Mouse (Mus musculus): Measurements from ENCODE around the gene Gemin2. TPM values are rescaled to one million over a fixed set of nuclear protein-coding genes. Genes with fewer than 3 reads are reported as not detected.
"Not testable (repeated sequence)": the region's sequence is repeated elsewhere in the genome, so short reads cannot be mapped to it uniquely, and the experiment has no call there.

The Gemin2 gene
- polyA plus RNA-seq, 1 experiment from 2014 or later, result 30.1 TPM

DNA sequence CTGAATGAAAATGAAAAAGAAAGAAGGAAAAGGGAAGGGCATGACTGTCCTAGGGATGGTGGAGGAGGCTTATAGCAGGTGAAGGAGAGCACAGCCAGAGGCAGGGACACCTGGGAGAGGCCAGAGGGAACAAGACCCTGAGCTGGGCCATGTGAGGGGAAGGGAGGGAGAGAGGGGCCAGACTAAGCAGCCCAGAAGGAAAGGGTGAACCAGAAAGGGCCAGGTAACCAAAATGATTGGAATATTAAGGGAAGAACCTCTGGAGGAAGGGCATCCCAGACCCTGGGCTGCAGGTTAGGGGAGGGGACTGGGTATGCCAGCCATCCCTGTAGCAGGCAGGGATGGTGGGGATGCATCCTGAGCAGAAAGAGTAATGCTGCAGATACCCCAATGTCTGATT is 40.8 kb downstream of the Gemin2 start:
- Histone ChIP-seq H3K4me2 (ENCODE audit: low read depth, low read length) (no peak overlapping the region), H3K4me1 (replicated peaks; ENCODE audit: control insufficient read depth, insufficient read depth, low read length) (no peaks in the 10 kb centered on the region), H3K9ac (ENCODE audit: low read length) (no peak overlapping the region), H3K9me3 (ENCODE audit: control insufficient read depth, low read length) (no peaks in the 10 kb centered on the region), H3K4me3 (ENCODE audit: low read length) (no peak overlapping the region), H3K36me3 (ENCODE audit: control insufficient read depth, insufficient read depth, low read length) (peaks cover 14% of the 10 kb centered on the region), H3K27ac (ENCODE audit: low read length) (no peak overlapping the region), H3K27me3 (ENCODE audit: control insufficient read depth, insufficient read depth, low read depth, low read length) (no peaks in the 10 kb centered on the region)
- no peak for ATAC-seq (ENCODE audit: low read depth)

DNA sequence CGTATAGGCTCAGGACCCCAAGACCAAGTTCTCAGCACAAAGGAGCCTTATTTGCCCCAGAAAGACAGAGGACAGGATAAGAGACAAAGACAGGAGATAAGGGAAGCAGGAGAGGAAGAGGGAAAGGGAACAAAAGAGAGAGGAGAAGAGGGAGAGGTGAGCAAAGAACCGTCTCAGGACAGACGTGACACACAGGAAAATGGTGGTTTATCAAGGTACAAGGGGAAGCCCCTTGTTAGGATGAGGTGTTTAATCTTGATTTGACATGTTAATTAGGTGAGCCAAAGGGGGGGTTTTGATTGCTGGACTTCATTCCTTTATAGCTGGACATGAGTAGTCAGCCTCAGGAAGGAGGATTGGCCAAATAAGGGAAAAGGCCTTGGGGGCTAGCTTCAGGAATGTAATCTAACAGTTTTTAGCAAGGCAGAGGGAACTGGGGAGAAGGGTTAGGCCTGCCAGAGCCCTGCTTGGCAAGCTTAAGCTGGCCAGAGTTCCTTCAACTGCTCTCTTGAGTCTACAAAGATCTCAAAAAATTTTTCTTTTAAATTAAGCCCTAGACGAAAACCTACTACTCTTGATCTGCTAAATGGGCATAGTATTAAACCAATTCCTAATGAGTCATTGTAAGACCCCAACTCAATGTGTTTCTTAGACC is 42.1 kb downstream of the Gemin2 start:
- WGBS, result 60% methylated on average over 4 of the region's 4 CpGs
- peaks cover 15% of the 10 kb centered on the region for H3K36me3 ChIP-seq (ENCODE audit: control insufficient read depth, insufficient read depth, low read length)

DNA sequence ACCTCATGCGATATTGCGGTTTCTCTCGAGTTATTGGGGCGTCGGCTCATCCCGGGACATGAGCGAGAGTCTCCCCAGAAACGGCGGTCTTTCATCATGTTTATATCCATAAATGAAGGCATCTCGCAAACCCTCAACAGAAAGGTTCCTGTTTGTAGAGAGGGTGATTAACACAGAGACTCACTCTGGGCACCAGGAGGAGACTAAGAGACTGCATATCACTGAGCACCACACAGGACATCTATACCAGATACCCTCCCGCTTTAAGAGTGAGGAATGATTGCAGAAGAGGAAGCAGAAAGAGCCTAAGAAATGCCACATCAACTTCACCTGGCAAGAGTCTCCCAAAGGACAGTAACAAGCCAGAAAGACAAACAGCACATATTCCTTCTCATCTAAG is 43.0 kb downstream of the Gemin2 start:
- Histone ChIP-seq H3K27me3 (ENCODE audit: control insufficient read depth, insufficient read depth, low read depth, low read length) (no peaks in the 10 kb centered on the region), H3K4me3 (ENCODE audit: low read length) (no peak overlapping the region), H3K4me2 (ENCODE audit: low read depth, low read length) (no peak overlapping the region), H3K36me3 (ENCODE audit: control insufficient read depth, insufficient read depth, low read length) (peaks cover 15% of the 10 kb centered on the region), H3K9ac (ENCODE audit: low read length) (no peak overlapping the region), H3K27ac (ENCODE audit: low read length) (no peak overlapping the region), H3K4me1 (replicated peaks; ENCODE audit: control insufficient read depth, insufficient read depth, low read length) (peaks cover 8% of the 10 kb centered on the region; the same call in 1 of the 2 replicates), H3K9me3 (ENCODE audit: control insufficient read depth, low read length) (no peaks in the 10 kb centered on the region)
- ATAC-seq (ENCODE audit: low read depth), result no peak
- WGBS, result 96% methylated on average over 11 of the region's 11 CpGs

More for the DNA sequence above, 42.1 kb downstream of the Gemin2 start:
- Histone ChIP-seq H3K4me3 (ENCODE audit: low read length) (no peak overlapping the region), H3K9me3 (ENCODE audit: control insufficient read depth, low read length) (no peaks in the 10 kb centered on the region), H3K27ac (ENCODE audit: low read length) (no peak overlapping the region), H3K9ac (ENCODE audit: low read length) (no peak overlapping the region), H3K4me2 (ENCODE audit: low read depth, low read length) (no peak overlapping the region), H3K27me3 (ENCODE audit: control insufficient read depth, insufficient read depth, low read depth, low read length) (no peaks in the 10 kb centered on the region), H3K4me1 (replicated peaks; ENCODE audit: control insufficient read depth, insufficient read depth, low read length) (peaks cover 8% of the 10 kb centered on the region; the same call in 1 of the 2 replicates)
- no peak for ATAC-seq (ENCODE audit: low read depth)

DNA sequence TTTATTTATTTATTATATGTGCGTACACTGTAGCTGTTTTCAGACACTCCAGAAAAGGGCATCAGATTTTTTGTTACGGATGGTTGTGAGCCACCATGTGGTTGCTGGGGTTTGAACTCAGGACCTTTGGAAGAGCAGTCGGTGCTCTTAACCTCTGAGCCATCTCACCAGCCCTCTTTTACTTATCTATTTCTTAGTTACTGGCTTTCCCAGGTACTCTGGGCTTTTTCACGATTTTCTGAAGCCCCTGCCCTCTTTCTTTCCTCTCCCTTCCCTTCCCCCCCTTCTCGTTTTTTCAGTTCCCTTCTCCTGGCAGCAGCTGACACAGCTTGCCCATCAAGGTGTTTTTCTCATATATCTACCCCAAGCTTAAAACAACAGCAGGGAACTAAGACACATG is 45.0 kb downstream of the Gemin2 start:
- peaks cover 15% of the 10 kb centered on the region for H3K36me3 ChIP-seq (ENCODE audit: control insufficient read depth, insufficient read depth, low read length)
- ATAC-seq (ENCODE audit: low read depth); H3K9ac ChIP-seq (ENCODE audit: low read length); H3K27ac ChIP-seq (ENCODE audit: low read length); H3K4me3 ChIP-seq (ENCODE audit: low read length); H3K4me1 ChIP-seq (replicated peaks; ENCODE audit: control insufficient read depth, insufficient read depth, low read length); H3K4me2 ChIP-seq (ENCODE audit: low read depth, low read length); H3K27me3 ChIP-seq (ENCODE audit: control insufficient read depth, insufficient read depth, low read depth, low read length); H3K9me3 ChIP-seq (ENCODE audit: control insufficient read depth, low read length): not testable (repeated sequence)
- 77% methylated on average over 5 of the region's 5 CpGs for WGBS

DNA sequence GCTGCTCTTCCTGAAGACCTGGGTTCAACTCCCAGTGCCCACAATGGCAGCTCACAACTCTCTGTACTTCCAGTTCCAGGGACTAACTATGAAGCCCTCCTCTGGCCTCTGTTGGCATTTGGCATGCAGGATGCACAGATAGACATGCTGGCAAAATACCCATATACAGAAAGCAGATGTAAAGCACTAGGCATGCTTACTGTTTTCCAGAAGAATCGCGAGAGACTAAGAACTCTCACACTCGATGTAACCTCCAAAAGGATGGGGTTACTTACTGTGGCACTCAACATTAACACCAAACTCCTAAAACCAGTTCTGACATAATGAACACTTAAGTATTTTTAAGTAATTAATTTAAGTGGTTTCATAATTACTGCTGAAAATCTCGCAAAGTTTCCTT is 47.1 kb downstream of the Gemin2 start:
- peaks cover 13% of the 10 kb centered on the region for H3K36me3 ChIP-seq (ENCODE audit: control insufficient read depth, insufficient read depth, low read length)

DNA sequence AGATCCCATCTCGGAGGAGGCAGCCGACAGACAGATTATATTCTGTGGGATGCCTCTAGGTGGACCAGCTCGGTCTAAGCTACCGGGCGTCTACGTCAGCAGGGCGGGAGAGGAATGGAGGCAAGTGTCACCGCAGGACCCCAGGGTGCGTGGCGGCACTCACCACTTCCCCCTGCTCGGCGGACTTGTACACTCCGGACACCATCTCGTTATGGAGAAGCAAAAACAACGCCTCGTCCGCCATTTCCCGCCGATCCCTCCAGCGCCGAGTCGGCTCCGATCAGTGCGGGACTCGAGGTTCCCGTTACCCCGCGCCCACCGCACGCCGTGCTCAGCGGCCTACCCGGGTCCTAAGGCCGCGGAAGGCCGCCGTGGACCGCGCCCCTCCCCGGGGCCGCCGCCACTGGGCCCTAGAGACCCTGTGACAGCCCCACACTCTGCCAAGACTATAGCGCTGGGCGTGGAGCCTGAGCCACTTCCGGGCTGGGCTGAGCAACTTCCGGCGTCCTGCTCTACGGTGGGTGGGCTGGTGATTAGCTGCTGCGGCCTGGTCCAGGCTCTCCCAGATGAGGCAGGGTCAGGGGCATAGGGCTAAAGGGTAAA is 47.9 kb downstream of the Gemin2 start, which contains the start of gene Trappc6b:
Trappc6b (minus strand) TSS at position 480 of the 603 bp plus-strand sequence.
- WGBS, result 0% methylated on average over 49 of the region's 49 CpGs
- Histone ChIP-seq H3K4me3 (ENCODE audit: low read length) (peak within 1 kb of the TSS; percentile 84), H3K9ac (ENCODE audit: low read length) (peak within 1 kb of the TSS; percentile 95), H3K4me2 (ENCODE audit: low read depth, low read length) (peak within 1 kb of the TSS; percentile 80), H3K9me3 (ENCODE audit: control insufficient read depth, low read length) (no peaks in the 10 kb centered on the region), H3K27ac (ENCODE audit: low read length) (peak within 1 kb of the TSS; percentile 91), H3K36me3 (ENCODE audit: control insufficient read depth, insufficient read depth, low read length) (peaks cover 11% of the 10 kb centered on the region), H3K27me3 (ENCODE audit: control insufficient read depth, insufficient read depth, low read depth, low read length) (no peaks in the 10 kb centered on the region), H3K4me1 (replicated peaks; ENCODE audit: control insufficient read depth, insufficient read depth, low read length) (peaks cover 11% of the 10 kb centered on the region)
- peak; percentile 98 for ATAC-seq (ENCODE audit: low read depth)

More for the DNA sequence above, 47.1 kb downstream of the Gemin2 start:
- Histone ChIP-seq H3K4me1 (replicated peaks; ENCODE audit: control insufficient read depth, insufficient read depth, low read length) (peaks cover 10% of the 10 kb centered on the region; the same call in 1 of the 2 replicates), H3K27me3 (ENCODE audit: control insufficient read depth, insufficient read depth, low read depth, low read length) (no peaks in the 10 kb centered on the region), H3K9ac (ENCODE audit: low read length) (peak overlapping the region; percentile 95), H3K27ac (ENCODE audit: low read length) (peak overlapping the region; percentile 91), H3K4me2 (ENCODE audit: low read depth, low read length) (peak overlapping the region; percentile 80), H3K4me3 (ENCODE audit: low read length) (peak overlapping the region; percentile 84), H3K9me3 (ENCODE audit: control insufficient read depth, low read length) (no peaks in the 10 kb centered on the region)
- WGBS, result 37% methylated on average over 4 of the region's 4 CpGs
- no peak for ATAC-seq (ENCODE audit: low read depth)

DNA sequence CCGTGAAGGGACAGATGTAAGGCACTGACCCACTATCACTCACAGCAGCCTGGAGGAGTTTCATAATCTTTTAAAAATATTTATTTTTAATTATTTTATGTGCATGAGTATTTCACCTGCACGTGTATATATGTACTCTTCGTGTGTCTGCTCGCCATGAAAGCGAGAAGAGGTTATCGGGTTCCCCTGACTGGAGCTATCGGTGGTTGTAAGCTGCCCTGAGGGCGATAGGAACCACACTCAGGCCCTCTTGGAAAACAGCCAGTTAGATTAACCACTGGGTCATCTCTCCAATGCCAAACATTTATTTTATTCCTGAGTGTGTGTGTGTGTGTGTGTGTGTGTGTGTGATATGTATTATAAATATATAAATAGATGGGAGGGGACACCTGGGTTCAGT is 51.6 kb downstream of the Gemin2 start:
- 78% methylated on average over 8 of the region's 8 CpGs for WGBS
- Histone ChIP-seq H3K9me3 (ENCODE audit: control insufficient read depth, low read length) (no peaks in the 10 kb centered on the region), H3K9ac (ENCODE audit: low read length) (no peak overlapping the region), H3K4me2 (ENCODE audit: low read depth, low read length) (no peak overlapping the region), H3K27ac (ENCODE audit: low read length) (no peak overlapping the region), H3K4me3 (ENCODE audit: low read length) (no peak overlapping the region), H3K27me3 (ENCODE audit: control insufficient read depth, insufficient read depth, low read depth, low read length) (no peaks in the 10 kb centered on the region), H3K36me3 (ENCODE audit: control insufficient read depth, insufficient read depth, low read length) (peaks cover 16% of the 10 kb centered on the region), H3K4me1 (replicated peaks; ENCODE audit: control insufficient read depth, insufficient read depth, low read length) (peaks cover 16% of the 10 kb centered on the region)
- no peak for ATAC-seq (ENCODE audit: low read depth)

DNA sequence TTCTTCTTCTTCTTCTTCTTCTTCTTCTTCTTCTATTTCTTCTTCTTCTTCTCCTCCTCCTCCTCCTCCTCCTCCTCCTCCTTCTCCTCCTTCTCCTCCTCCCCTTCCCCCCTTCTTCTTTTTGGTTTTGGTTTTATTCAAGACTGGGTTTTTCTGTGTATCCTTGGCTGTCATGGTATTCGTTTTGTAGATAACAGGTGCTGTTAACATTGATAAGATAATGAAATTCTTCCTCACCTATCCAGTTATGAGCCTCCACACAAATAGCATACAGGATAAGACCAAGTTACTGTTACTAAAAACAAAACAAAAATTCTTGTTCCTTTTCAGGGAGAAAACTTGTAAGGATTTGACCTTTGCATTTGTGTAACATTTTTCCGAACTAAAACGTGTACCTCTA is 52.6 kb downstream of the Gemin2 start:
- H3K27me3 ChIP-seq (ENCODE audit: control insufficient read depth, insufficient read depth, low read depth, low read length), result no peaks in the 10 kb centered on the region
- 47% methylated on average over 3 of the region's 3 CpGs for WGBS
- H3K4me2 ChIP-seq (ENCODE audit: low read depth, low read length), result peak overlapping the region; percentile 78
- peak overlapping the region; percentile 98; the same call in 1 of the 2 replicates for H3K27ac ChIP-seq (ENCODE audit: low read length)
- peaks cover 12% of the 10 kb centered on the region for H3K4me1 ChIP-seq (replicated peaks; ENCODE audit: control insufficient read depth, insufficient read depth, low read length)
- H3K36me3 ChIP-seq (ENCODE audit: control insufficient read depth, insufficient read depth, low read length), result peaks cover 20% of the 10 kb centered on the region
- ATAC-seq (ENCODE audit: low read depth), result no peak
- peak overlapping the region; percentile 75; the same call in 1 of the 2 replicates for H3K9ac ChIP-seq (ENCODE audit: low read length)
- peak overlapping the region; percentile 99 for H3K4me3 ChIP-seq (ENCODE audit: low read length)
- no peaks in the 10 kb centered on the region for H3K9me3 ChIP-seq (ENCODE audit: control insufficient read depth, low read length)

DNA sequence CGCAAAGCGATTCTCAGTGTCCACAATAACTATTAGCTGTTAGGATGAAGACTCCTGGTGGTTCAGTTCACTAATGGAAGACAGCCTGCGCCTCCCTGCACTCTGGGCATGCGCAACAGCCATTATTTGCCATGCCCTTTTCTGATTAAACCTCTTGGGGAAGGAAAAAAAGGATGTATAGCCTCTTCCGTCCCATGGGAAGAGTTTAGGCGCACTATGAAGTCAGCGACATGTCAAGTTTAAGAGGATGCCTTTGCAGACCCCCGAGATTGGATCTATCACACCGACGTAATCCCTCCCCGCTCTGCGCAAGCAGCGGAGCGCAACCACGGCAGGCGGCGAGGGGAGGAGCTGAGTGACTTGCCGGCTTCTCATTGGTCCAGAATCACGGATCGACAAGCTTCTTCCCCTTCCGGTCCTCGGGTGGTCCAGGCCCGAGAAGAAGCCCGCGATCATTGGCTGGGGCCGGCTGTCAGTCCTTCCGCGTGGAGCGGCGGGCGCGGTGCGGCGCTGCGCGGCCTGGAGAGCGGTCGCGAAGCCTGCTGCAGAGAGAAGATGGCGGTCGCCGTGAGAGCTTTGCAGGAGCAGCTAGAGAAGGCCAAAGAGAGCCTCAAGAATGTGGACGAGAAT is 53.4 kb downstream of the Gemin2 start, which contains the start of gene Pnn:
Pnn (plus strand) TSS at position 437 of the 630 bp plus-strand sequence.
- Histone ChIP-seq H3K27ac (ENCODE audit: low read length) (peak within 1 kb of the TSS; percentile 98), H3K9me3 (ENCODE audit: control insufficient read depth, low read length) (no peaks in the 10 kb centered on the region), H3K4me3 (ENCODE audit: low read length) (peak within 1 kb of the TSS; percentile 99), H3K4me1 (replicated peaks; ENCODE audit: control insufficient read depth, insufficient read depth, low read length) (peaks cover 11% of the 10 kb centered on the region), H3K4me2 (ENCODE audit: low read depth, low read length) (peak within 1 kb of the TSS; percentile 94), H3K27me3 (ENCODE audit: control insufficient read depth, insufficient read depth, low read depth, low read length) (no peaks in the 10 kb centered on the region), H3K9ac (ENCODE audit: low read length) (peak within 1 kb of the TSS; percentile 100), H3K36me3 (ENCODE audit: control insufficient read depth, insufficient read depth, low read length) (peaks cover 27% of the 10 kb centered on the region)
- WGBS, result 0% methylated on average over 43 of the region's 43 CpGs
- peak; percentile 99 for ATAC-seq (ENCODE audit: low read depth)
